Comparison of ENCODE assay signal across 23 mouse cellular contexts in genomic region chr2:174441898-174442297, GRCm38 (mm10). TPM values are rescaled to one million over a fixed set of nuclear protein-coding genes. Genes with fewer than 3 reads are reported as not detected.
DNase-seq lines count a peak whose midpoint lies in the region; ATAC-seq and TF ChIP-seq lines count a peak whose summit lies in the region.
"Had no signal": no experiment of that assay in that cellular context is flagged by ENCODE, and none has a peak within 500 bp of the region (broad histone marks: within the 10 kb centered on the region; RNA-seq: fewer than 3 reads in every experiment).

No protein-coding gene starts in this region.

- no peak for DNase-seq in lung, adult 18-20 months
- peak; percentile 81 for DNase-seq in midbrain, embryonic 11.5 days (ENCODE audit: low spot score, missing footprints)
- DNase-seq in midbrain, embryonic 10.5 days (ENCODE audit: low spot score), result no peak
- DNase-seq in hindbrain, embryonic 11.5 days (ENCODE audit: low spot score), result no peak
- DNase-seq: cerebellum, adult 2 months; cerebellum, adult 9-11 months; cerebellum, postnatal 25 days; forebrain, postnatal 0 days; gastrocnemius, postnatal 36 days; heart, postnatal 14 days had no signal

- 53% methylated on average over 4 of the region's 4 CpGs for WGBS in intestine, postnatal 0 days
- 55% methylated on average over 4 of the region's 4 CpGs for WGBS in intestine, embryonic 16.5 days
- WGBS in lung, embryonic 16.5 days, result 33% methylated on average over 4 of the region's 4 CpGs
- 90% methylated on average over 4 of the region's 4 CpGs for WGBS in midbrain, embryonic 11.5 days
- WGBS in midbrain, embryonic 10.5 days, result 86% methylated on average over 4 of the region's 4 CpGs
- 81% methylated on average over 4 of the region's 4 CpGs for WGBS in hindbrain, embryonic 11.5 days

- no peak overlapping the region for H3K4me3 ChIP-seq in intestine, postnatal 0 days (ENCODE audit: low read depth, low read length)
- H3K4me3 ChIP-seq in intestine, embryonic 16.5 days (ENCODE audit: low read length), result no peak overlapping the region
- H3K4me3 ChIP-seq in lung, embryonic 16.5 days (ENCODE audit: low read length), result no peak overlapping the region
- no peak overlapping the region for H3K4me3 ChIP-seq in midbrain, embryonic 11.5 days (ENCODE audit: low read depth, low read length)
- H3K4me3 ChIP-seq in midbrain, embryonic 10.5 days, result no peak overlapping the region
- H3K4me3 ChIP-seq in hindbrain, embryonic 11.5 days (ENCODE audit: low read depth, low read length), result no peak overlapping the region
- H3K4me3 ChIP-seq: embryonic facial prominence, embryonic 12.5 days; embryonic facial prominence, embryonic 15.5 days; heart, adult 2 months; heart, embryonic 10.5 days; heart, embryonic 13.5 days; hindbrain, embryonic 12.5 days; hindbrain, embryonic 15.5 days had no signal

- H3K9ac ChIP-seq in intestine, postnatal 0 days (ENCODE audit: low read depth, low read length), result no peak overlapping the region
- no peak overlapping the region for H3K9ac ChIP-seq in intestine, embryonic 16.5 days (ENCODE audit: low read depth, low read length)
- H3K9ac ChIP-seq in lung, embryonic 16.5 days (ENCODE audit: low read length), result no peak overlapping the region
- H3K9ac ChIP-seq in midbrain, embryonic 11.5 days (ENCODE audit: low read length), result no peak overlapping the region
- no peak overlapping the region for H3K9ac ChIP-seq in hindbrain, embryonic 11.5 days (ENCODE audit: low read depth, low read length)
- H3K9ac ChIP-seq: embryonic facial prominence, embryonic 12.5 days; embryonic facial prominence, embryonic 15.5 days; forebrain, postnatal 0 days; heart, embryonic 13.5 days; hindbrain, embryonic 12.5 days; hindbrain, embryonic 15.5 days had no signal

- no peak overlapping the region for H3K27ac ChIP-seq in intestine, postnatal 0 days (ENCODE audit: low read depth, low read length)
- H3K27ac ChIP-seq in intestine, embryonic 16.5 days (ENCODE audit: low read length), result no peak overlapping the region
- peak overlapping the region; percentile 86 for H3K27ac ChIP-seq in lung, embryonic 16.5 days (ENCODE audit: low read length)
- H3K27ac ChIP-seq in midbrain, embryonic 11.5 days (ENCODE audit: low read depth, low read length), result no peak overlapping the region
- H3K27ac ChIP-seq in midbrain, embryonic 10.5 days (replicated peaks), result no peak overlapping the region
- H3K27ac ChIP-seq in hindbrain, embryonic 11.5 days (ENCODE audit: low read depth, low read length), result no peak overlapping the region
- H3K27ac ChIP-seq: hindbrain, embryonic 12.5 days; hindbrain, embryonic 15.5 days had no signal

- H3K4me1 ChIP-seq in intestine, postnatal 0 days (replicated peaks; ENCODE audit: control insufficient read depth, insufficient read depth, low read length), result peaks cover under 1% of the 10 kb centered on the region; the same call in 1 of the 2 replicates
- H3K4me1 ChIP-seq in intestine, embryonic 16.5 days (ENCODE audit: control insufficient read depth, insufficient read depth, low read length), result peaks cover 26% of the 10 kb centered on the region
- peaks cover 50% of the 10 kb centered on the region for H3K4me1 ChIP-seq in lung, embryonic 16.5 days (replicated peaks; ENCODE audit: control insufficient read depth, insufficient read depth, low read length)
- H3K4me1 ChIP-seq in midbrain, embryonic 11.5 days (ENCODE audit: control insufficient read depth, insufficient read depth, low read length), result peaks cover 19% of the 10 kb centered on the region; the same call in 1 of the 2 replicates
- H3K4me1 ChIP-seq in midbrain, embryonic 10.5 days, result peaks cover 56% of the 10 kb centered on the region
- no peaks in the 10 kb centered on the region for H3K4me1 ChIP-seq in hindbrain, embryonic 11.5 days (replicated peaks; ENCODE audit: control insufficient read depth, insufficient read depth, low read length)

- no peaks in the 10 kb centered on the region; the same call in 1 of the 2 replicates for H3K36me3 ChIP-seq in intestine, postnatal 0 days (ENCODE audit: control insufficient read depth, insufficient read depth)
- no peaks in the 10 kb centered on the region for H3K36me3 ChIP-seq in intestine, embryonic 16.5 days (ENCODE audit: control insufficient read depth, insufficient read depth, low read length)
- H3K36me3 ChIP-seq in lung, embryonic 16.5 days (ENCODE audit: control insufficient read depth, insufficient read depth, low read length), result no peaks in the 10 kb centered on the region
- H3K36me3 ChIP-seq in midbrain, embryonic 11.5 days (ENCODE audit: control insufficient read depth, insufficient read depth, low read length), result no peaks in the 10 kb centered on the region
- H3K36me3 ChIP-seq in midbrain, embryonic 10.5 days, result peaks cover 2% of the 10 kb centered on the region
- no peaks in the 10 kb centered on the region for H3K36me3 ChIP-seq in hindbrain, embryonic 11.5 days (ENCODE audit: control insufficient read depth, insufficient read depth, low read length)
- H3K36me3 ChIP-seq: embryonic facial prominence, embryonic 12.5 days; embryonic facial prominence, embryonic 15.5 days; heart, embryonic 13.5 days; hindbrain, embryonic 12.5 days; hindbrain, embryonic 15.5 days had no signal

- no peaks in the 10 kb centered on the region for H3K27me3 ChIP-seq in intestine, postnatal 0 days (replicated peaks; ENCODE audit: control insufficient read depth, insufficient read depth, low read length)
- H3K27me3 ChIP-seq in intestine, embryonic 16.5 days (replicated peaks; ENCODE audit: control insufficient read depth, insufficient read depth, low read length), result no peaks in the 10 kb centered on the region
- no peaks in the 10 kb centered on the region for H3K27me3 ChIP-seq in lung, embryonic 16.5 days (ENCODE audit: control insufficient read depth, insufficient read depth, low read depth, low read length)
- no peaks in the 10 kb centered on the region for H3K27me3 ChIP-seq in midbrain, embryonic 11.5 days (ENCODE audit: control insufficient read depth, insufficient read depth, low read length)
- H3K27me3 ChIP-seq in midbrain, embryonic 10.5 days (ENCODE audit: low read depth, poor library complexity, severe bottlenecking), result 0 out of 2 replicates have a peak, but pooled peaks cover 4% of the 10 kb centered on the region
- H3K27me3 ChIP-seq in hindbrain, embryonic 11.5 days (ENCODE audit: control insufficient read depth, insufficient read depth, low read length), result no peaks in the 10 kb centered on the region
- H3K27me3 ChIP-seq: embryonic facial prominence, embryonic 12.5 days; embryonic facial prominence, embryonic 15.5 days; heart, embryonic 13.5 days; hindbrain, embryonic 15.5 days; Patski had no signal

- H3K4me2 ChIP-seq in intestine, postnatal 0 days (replicated peaks; ENCODE audit: low read depth), result peak overlapping the region; percentile 21; the same call in 1 of the 2 replicates
- H3K4me2 ChIP-seq in intestine, embryonic 16.5 days (ENCODE audit: low read depth, low read length), result no peak overlapping the region
- H3K4me2 ChIP-seq in lung, embryonic 16.5 days (ENCODE audit: low read depth, low read length), result peak overlapping the region; percentile 20; the same call in 1 of the 2 replicates
- no peak overlapping the region for H3K4me2 ChIP-seq in midbrain, embryonic 11.5 days
- no peak overlapping the region for H3K4me2 ChIP-seq in hindbrain, embryonic 11.5 days (replicated peaks; ENCODE audit: low read depth, low read length)
- H3K4me2 ChIP-seq: embryonic facial prominence, embryonic 12.5 days; embryonic facial prominence, embryonic 15.5 days; heart, embryonic 13.5 days; hindbrain, embryonic 12.5 days; hindbrain, embryonic 15.5 days had no signal

- no peak for TF ChIP-seq CTCF in intestine, postnatal 0 days (IDR thresholded peaks at IDR 0.05; ENCODE audit: low read depth)

- H3K9me3 ChIP-seq in intestine, postnatal 0 days (ENCODE audit: control insufficient read depth), result no peaks in the 10 kb centered on the region
- H3K9me3 ChIP-seq in intestine, embryonic 16.5 days (ENCODE audit: control insufficient read depth, low read length), result no peaks in the 10 kb centered on the region
- H3K9me3 ChIP-seq in lung, embryonic 16.5 days (ENCODE audit: control insufficient read depth, low read length), result no peaks in the 10 kb centered on the region
- no peaks in the 10 kb centered on the region for H3K9me3 ChIP-seq in midbrain, embryonic 11.5 days (ENCODE audit: control insufficient read depth, low read length)
- H3K9me3 ChIP-seq in midbrain, embryonic 10.5 days (replicated peaks), result no peaks in the 10 kb centered on the region
- no peaks in the 10 kb centered on the region for H3K9me3 ChIP-seq in hindbrain, embryonic 11.5 days (ENCODE audit: control insufficient read depth, low read length)
- H3K9me3 ChIP-seq: embryonic facial prominence, embryonic 12.5 days; embryonic facial prominence, embryonic 15.5 days; heart, embryonic 10.5 days; heart, embryonic 13.5 days; hindbrain, embryonic 12.5 days; hindbrain, embryonic 15.5 days had no signal

- ATAC-seq in intestine, postnatal 0 days, result no peak
- no peak for ATAC-seq in intestine, embryonic 16.5 days
- ATAC-seq in lung, embryonic 16.5 days (ENCODE audit: low read depth), result peak; percentile 73
- no peak for ATAC-seq in midbrain, embryonic 11.5 days (ENCODE audit: low FRiP score)
- ATAC-seq in hindbrain, embryonic 11.5 days (ENCODE audit: low FRiP score), result no peak
- ATAC-seq: forebrain, embryonic 14.5 days; forebrain, postnatal 0 days had no signal

RNA-seq across cellular contexts. Expression of gene Ctsz, which starts 3.1 kb away (rescaled TPM):
- 829 and 892 TPM in 2 replicates for polyA plus RNA-seq in intestine, postnatal 0 days (2015; fragmentation: Nextera tagmentation; extraction: Ambion mirVana)
- 381 and 448 TPM in 2 replicates for polyA plus RNA-seq in intestine, embryonic 16.5 days (2015; fragmentation: Nextera tagmentation; extraction: Ambion mirVana)
- polyA plus RNA-seq in lung, embryonic 16.5 days (2015; fragmentation: Nextera tagmentation; extraction: Ambion mirVana), result 228 and 249 TPM in 2 replicates
- polyA plus RNA-seq in midbrain, embryonic 11.5 days (2014; fragmentation: Nextera tagmentation; extraction: Ambion mirVana), result 93.7 and 102 TPM in 2 replicates
- polyA plus RNA-seq in midbrain, embryonic 10.5 days (2016; fragmentation: Nextera tagmentation; extraction: Ambion mirVana), result 116 TPM in 2 replicates
- polyA plus RNA-seq in hindbrain, embryonic 11.5 days (2014; fragmentation: Nextera tagmentation; extraction: Ambion mirVana), result 90.2 and 93.7 TPM in 2 replicates

RNA-seq across cellular contexts. Expression of gene Tubb1, which starts 8.6 kb away (rescaled TPM):
- polyA plus RNA-seq in intestine, postnatal 0 days (2015; fragmentation: Nextera tagmentation; extraction: Ambion mirVana), result not detected in 2 replicates
- polyA plus RNA-seq in intestine, embryonic 16.5 days (2015; fragmentation: Nextera tagmentation; extraction: Ambion mirVana), result 1.1 and 1.4 TPM in 2 replicates
- polyA plus RNA-seq in lung, embryonic 16.5 days (2015; fragmentation: Nextera tagmentation; extraction: Ambion mirVana), result 5.6 and 6.7 TPM in 2 replicates
- 5.3 and 6.8 TPM in 2 replicates for polyA plus RNA-seq in midbrain, embryonic 11.5 days (2014; fragmentation: Nextera tagmentation; extraction: Ambion mirVana)
- 4.3 and 6.1 TPM in 2 replicates for polyA plus RNA-seq in midbrain, embryonic 10.5 days (2016; fragmentation: Nextera tagmentation; extraction: Ambion mirVana)
- polyA plus RNA-seq in hindbrain, embryonic 11.5 days (2014; fragmentation: Nextera tagmentation; extraction: Ambion mirVana), result 5.3 and 5.7 TPM in 2 replicates
- polyA plus RNA-seq: frontal cortex, adult 2 months; Patski had no signal

RNA-seq across cellular contexts. Expression of gene Atp5e, which starts 22.0 kb away (rescaled TPM):
- 1,035 and 1,046 TPM in 2 replicates for polyA plus RNA-seq in intestine, postnatal 0 days (2015; fragmentation: Nextera tagmentation; extraction: Ambion mirVana)
- polyA plus RNA-seq in intestine, embryonic 16.5 days (2015; fragmentation: Nextera tagmentation; extraction: Ambion mirVana), result 775 and 798 TPM in 2 replicates
- 794 and 878 TPM in 2 replicates for polyA plus RNA-seq in lung, embryonic 16.5 days (2015; fragmentation: Nextera tagmentation; extraction: Ambion mirVana)
- polyA plus RNA-seq in midbrain, embryonic 11.5 days (2014; fragmentation: Nextera tagmentation; extraction: Ambion mirVana), result 694 and 705 TPM in 2 replicates
- 569 and 605 TPM in 2 replicates for polyA plus RNA-seq in midbrain, embryonic 10.5 days (2016; fragmentation: Nextera tagmentation; extraction: Ambion mirVana)
- polyA plus RNA-seq in hindbrain, embryonic 11.5 days (2014; fragmentation: Nextera tagmentation; extraction: Ambion mirVana), result 686 and 740 TPM in 2 replicates

RNA-seq across cellular contexts. Expression of gene Nelfcd, which starts 26.3 kb away (rescaled TPM):
- 31.0 and 32.1 TPM in 2 replicates for polyA plus RNA-seq in intestine, postnatal 0 days (2015; fragmentation: Nextera tagmentation; extraction: Ambion mirVana)
- 72.5 and 81.3 TPM in 2 replicates for polyA plus RNA-seq in intestine, embryonic 16.5 days (2015; fragmentation: Nextera tagmentation; extraction: Ambion mirVana)
- polyA plus RNA-seq in lung, embryonic 16.5 days (2015; fragmentation: Nextera tagmentation; extraction: Ambion mirVana), result 136 and 140 TPM in 2 replicates
- 163 and 164 TPM in 2 replicates for polyA plus RNA-seq in midbrain, embryonic 11.5 days (2014; fragmentation: Nextera tagmentation; extraction: Ambion mirVana)
- 193 and 195 TPM in 2 replicates for polyA plus RNA-seq in midbrain, embryonic 10.5 days (2016; fragmentation: Nextera tagmentation; extraction: Ambion mirVana)
- polyA plus RNA-seq in hindbrain, embryonic 11.5 days (2014; fragmentation: Nextera tagmentation; extraction: Ambion mirVana), result 158 and 163 TPM in 2 replicates

RNA-seq across cellular contexts. Expression of gene Prelid3b, which starts 31.0 kb away (rescaled TPM):
- 108 and 109 TPM in 2 replicates for polyA plus RNA-seq in intestine, postnatal 0 days (2015; fragmentation: Nextera tagmentation; extraction: Ambion mirVana)
- polyA plus RNA-seq in intestine, embryonic 16.5 days (2015; fragmentation: Nextera tagmentation; extraction: Ambion mirVana), result 119 and 134 TPM in 2 replicates
- polyA plus RNA-seq in lung, embryonic 16.5 days (2015; fragmentation: Nextera tagmentation; extraction: Ambion mirVana), result 116 and 117 TPM in 2 replicates
- polyA plus RNA-seq in midbrain, embryonic 11.5 days (2014; fragmentation: Nextera tagmentation; extraction: Ambion mirVana), result 129 and 130 TPM in 2 replicates
- 125 and 132 TPM in 2 replicates for polyA plus RNA-seq in midbrain, embryonic 10.5 days (2016; fragmentation: Nextera tagmentation; extraction: Ambion mirVana)
- 130 and 141 TPM in 2 replicates for polyA plus RNA-seq in hindbrain, embryonic 11.5 days (2014; fragmentation: Nextera tagmentation; extraction: Ambion mirVana)

Comparison
In these comparisons a context has a peak if more than half of its experiments do, and no peak if none do; other contexts are left out.
1. H3K4me2 ChIP-seq: peak in intestine, postnatal 0 days (single experiment) and lung, embryonic 16.5 days (single experiment); none in intestine, embryonic 16.5 days (single experiment), midbrain, embryonic 11.5 days (single experiment) and hindbrain, embryonic 11.5 days (single experiment).